Mouse (Mus musculus): Measurements from ENCODE around the gene Mpl.

The Mpl gene

GRCm38 (mm10) chr4:118427768-118428451 lies 29.4 kb downstream of the Mpl start, which contains the start of gene Elovl1:
Elovl1 (plus strand) TSS chr4:118428093.
- DNase-seq (ENCODE audit: low spot score): peak; percentile 90

- no peak for DNase-seq (ENCODE audit: low spot score)
These were observed 29.9 kb downstream of the Mpl start for GRCm38 (mm10) chr4:118427415-118427767.

DNA sequence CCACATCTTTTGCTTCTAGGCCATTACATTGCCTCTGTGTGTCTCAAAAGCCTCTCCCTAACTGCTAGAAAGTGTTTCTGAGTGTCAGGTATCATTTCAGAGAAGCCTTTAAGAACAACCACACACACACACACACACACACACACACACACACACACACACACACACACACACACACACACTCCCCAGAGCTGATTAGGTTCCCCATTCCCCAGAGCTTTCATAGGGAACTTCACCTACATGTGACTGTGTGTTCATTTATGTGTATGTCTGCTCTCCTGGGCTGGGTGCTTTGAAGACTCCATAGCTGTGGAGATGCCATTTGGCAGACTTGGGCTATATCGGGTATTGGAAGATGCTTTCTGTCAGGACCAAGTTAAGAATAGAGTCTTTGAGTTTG lies 31.9 kb downstream of the Mpl start:
- DNase-seq (ENCODE audit: low spot score): no peak

DNA sequence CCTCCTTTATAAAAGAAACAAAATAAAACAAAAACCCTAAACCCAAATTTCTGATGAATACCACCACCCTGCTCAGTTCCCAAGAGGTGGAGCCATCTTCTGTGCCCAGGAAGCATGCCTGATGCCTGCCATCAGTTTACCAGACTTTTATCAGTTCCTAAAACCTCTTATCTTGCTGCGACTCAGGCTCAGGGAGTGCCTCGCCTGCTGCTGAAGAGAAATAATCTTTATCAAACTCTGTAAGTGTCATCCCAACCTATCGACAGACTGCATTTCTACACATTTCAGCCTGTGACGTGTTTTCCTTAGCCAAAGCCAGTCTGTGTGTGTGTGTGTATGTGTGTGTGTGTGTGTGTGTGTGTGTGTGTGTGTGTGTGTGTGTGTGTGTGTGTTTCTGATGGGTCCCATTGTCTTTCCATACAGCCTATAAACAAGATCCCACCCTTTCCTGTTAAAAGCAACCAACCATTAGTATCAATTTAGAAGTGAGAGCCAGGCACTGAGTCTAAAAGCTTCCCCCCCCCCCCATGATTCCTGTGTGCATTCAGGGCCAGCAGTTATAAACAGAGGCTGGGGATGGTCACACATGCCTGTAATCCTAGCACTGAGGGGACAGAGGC lies 32.7 kb downstream of the Mpl start:
- no peak for DNase-seq (ENCODE audit: low spot score)

DNA sequence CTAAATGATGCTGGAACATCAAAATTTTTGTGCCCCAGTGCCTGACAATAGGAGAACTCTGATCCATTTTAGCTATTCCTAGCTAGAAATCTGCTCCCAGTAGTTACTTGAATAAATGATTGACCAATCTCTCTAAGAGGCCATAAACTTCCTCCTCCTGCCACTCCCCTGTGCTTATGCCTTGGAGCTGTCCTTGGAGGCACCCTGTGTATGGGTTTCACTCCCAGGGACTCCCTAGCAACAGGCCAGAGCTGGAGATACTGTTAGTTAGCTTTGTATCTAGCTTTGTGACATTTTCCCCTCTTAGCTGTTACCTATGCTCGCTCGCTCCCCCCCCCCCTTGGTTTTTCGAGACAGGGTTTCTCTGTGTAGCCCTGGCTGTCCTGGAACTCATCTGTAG lies 35.9 kb downstream of the Mpl start:
- no peak for DNase-seq (ENCODE audit: low spot score)

- no peak for DNase-seq (ENCODE audit: low spot score)
These were observed 40.1 kb downstream of the Mpl start for GRCm38 (mm10) chr4:118417112-118417797.

DNA sequence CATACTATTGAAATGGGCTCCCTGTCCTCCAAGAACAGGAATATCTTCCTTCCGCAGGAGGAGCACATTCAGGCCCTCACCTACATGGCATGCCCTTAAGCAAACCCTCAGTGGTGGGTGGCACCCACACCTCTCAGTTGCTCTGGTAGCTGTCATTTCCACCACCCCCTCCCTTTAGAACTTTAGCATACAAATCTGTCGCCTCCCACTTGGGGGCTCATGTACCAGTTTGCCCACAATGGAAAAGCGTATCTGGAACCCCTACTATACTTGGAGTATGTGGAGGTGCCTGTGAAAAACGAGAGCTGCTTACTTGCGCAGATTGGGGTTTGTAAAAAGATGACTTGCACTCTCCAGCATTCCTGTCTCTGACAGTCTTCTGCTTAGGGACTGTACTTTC lies 41.0 kb downstream of the Mpl start:
- DNase-seq (ENCODE audit: low spot score): no peak

DNA sequence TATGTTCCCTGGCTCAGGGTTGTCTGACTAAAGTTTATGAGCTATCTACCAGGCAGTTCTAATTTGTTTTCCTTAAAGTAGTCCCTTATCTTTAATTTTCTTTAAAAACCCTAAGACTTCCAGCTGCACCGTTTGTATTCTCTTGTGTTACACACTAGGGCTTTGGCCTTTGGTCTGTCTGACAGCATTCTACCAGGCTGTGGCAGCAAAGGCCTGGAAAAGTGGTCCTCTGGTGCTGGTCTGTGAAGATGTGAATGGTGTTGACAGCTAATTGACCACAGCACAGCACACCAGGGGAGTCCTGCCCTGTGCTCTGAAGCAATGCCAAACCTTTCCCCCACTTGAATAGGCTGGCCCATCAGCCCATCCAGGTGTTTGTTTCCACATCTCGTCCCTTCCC lies 41.5 kb downstream of the Mpl start:
- DNase-seq (ENCODE audit: low spot score): no peak

GRCm38 (mm10) chr4:118413553-118413952 lies 43.8 kb downstream of the Mpl start:
- no peak for DNase-seq (ENCODE audit: low spot score)

GRCm38 (mm10) chr4:118410871-118411270 lies 46.4 kb downstream of the Mpl start:
- no peak for DNase-seq (ENCODE audit: low spot score)

DNA sequence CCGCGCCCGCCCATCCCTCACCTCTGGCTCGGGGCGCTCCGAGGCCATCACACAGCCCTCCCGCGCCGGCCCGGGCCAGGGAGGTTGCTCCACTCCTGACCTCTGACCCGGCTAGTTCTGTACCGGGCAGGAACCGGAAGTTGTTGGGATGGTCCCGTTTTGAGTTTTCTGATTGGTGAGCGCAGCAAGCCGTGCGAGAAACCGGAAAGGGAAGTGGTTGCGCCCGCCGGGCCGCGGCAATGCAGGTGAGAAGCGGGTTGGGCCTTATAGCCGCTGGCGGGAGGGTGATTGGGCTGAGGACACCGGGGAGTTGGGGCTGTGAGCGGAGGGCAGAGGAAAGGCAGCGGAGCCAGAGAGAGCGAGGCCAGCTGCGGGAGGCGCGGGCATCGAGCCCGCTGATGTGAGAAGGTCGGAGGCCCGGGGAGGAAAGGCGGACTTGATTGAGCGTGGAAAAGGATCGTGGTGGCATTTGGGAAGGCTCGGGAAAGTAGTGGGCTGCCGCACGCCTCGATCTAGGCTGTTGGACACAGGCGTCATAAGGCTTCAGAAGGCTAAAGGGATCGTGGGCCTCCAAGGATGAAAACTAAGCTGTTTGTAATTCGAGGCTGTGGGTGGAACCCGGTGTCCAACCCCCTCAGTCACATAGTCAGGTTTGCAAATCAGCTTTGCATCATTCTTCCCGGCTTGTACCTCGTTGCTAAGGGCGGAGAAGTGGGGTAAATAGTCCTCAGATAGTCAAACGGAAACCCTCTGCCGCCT lies 48.0 kb downstream of the Mpl start, which contains the start of the genes Szt2 and Med8:
Gene Szt2 (minus strand): TSS at position 132 of the 759 bp plus-strand sequence.
Gene Med8 (plus strand): TSS at position 196 of the 759 bp plus-strand sequence.
- peak; percentile 97 for DNase-seq (ENCODE audit: low spot score)

- no peak for DNase-seq (ENCODE audit: low spot score)
These were observed 54.6 kb downstream of the Mpl start for GRCm38 (mm10) chr4:118402701-118403100.

GRCm38 (mm10) chr4:118401918-118402317 lies 55.4 kb downstream of the Mpl start:
- DNase-seq (ENCODE audit: low spot score): no peak

- no peak for DNase-seq (ENCODE audit: low spot score)
These were observed 55.9 kb downstream of the Mpl start for GRCm38 (mm10) chr4:118401421-118401820.

- DNase-seq (ENCODE audit: low spot score): no peak
These were observed 58.9 kb downstream of the Mpl start for GRCm38 (mm10) chr4:118398400-118398799.

DNA sequence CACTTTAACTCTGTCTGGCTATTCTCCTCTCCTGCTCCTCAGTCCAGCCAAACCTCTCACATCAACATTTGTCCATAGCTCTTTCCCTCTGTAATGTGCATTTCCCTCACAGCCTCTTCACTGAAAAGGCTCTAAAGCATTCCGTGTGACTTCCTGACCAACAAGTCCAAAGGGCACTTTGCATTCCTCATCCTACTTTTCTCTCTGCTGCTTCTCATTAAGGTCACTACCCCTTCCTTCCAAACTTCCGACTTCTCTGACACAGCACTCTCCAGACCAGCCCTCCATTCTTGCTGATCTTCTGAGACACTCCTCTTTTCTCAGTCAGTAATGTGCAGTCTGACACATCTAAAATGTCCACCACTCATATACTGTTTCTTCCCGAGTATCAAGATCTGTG lies 60.9 kb downstream of the Mpl start:
- no peak for DNase-seq (ENCODE audit: low spot score)

DNA sequence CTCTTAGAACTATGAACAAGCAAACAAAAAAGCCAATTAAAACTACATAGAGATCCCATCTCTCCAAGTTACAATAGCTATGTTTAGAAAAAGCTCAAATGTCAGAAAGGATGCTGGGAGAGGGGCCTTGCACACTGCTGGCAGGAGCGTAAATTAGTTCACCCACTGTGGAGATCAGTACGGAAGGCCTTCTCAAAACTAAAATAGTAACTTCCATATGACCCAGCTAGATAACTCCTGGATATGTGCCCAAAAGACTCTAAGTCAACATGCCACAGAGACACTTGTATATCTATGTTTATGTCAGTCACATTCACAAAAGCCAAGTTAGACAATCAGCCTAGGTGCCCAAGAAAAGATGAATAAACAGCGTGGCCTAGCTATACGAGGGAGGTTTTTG lies 62.0 kb downstream of the Mpl start:
- DNase-seq (ENCODE audit: low spot score): no peak

DNA sequence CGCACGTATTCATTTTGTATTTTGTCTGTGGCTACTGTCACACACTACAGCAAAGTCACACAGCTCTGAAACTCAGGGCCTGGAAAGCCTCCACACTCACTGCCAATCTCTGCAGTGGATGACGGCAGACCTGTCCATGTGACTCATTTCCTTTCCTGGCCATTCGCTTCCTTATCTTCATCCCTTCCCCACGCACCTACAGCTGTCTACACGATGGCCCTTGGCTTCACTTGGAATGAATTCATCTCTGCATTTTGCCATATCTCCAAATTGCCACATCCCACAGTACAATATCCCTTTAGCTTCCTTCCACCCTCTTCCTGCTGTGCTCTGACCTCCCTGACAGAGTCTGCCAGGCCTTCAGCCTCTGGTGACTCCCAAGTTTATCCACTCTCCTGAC lies 62.8 kb downstream of the Mpl start:
- DNase-seq (ENCODE audit: low spot score): no peak

All from embryo, embryonic 10.5 days (tissue).